Mouse (Mus musculus) kidney, adult 2 months (tissue): Measurements from ENCODE around the gene Ptgis. TPM values are rescaled to one million over a fixed set of nuclear protein-coding genes. Genes with fewer than 3 reads are reported as not detected.

ENCODE experiments used
- DNase-seq: peaks from one replicate; pipeline ENCODE4 v3.0.0; 2021
- H3K27ac ChIP-seq: fragments of 200-500 bp; 2 replicates; pipeline ENCODE4 v1.5.1; 2012; ENCODE audit warnings: low read depth, low read length, control low read depth, inconsistent platforms; ENCODE audit not compliant: insufficient read depth
- H3K27me3 ChIP-seq: fragments of 200-500 bp; replicated peaks from 2 replicates; pipeline ENCODE4 v1.6.1; 2012; ENCODE audit warnings: mild to moderate bottlenecking, moderate library complexity, low read length, inconsistent platforms; ENCODE audit not compliant: control insufficient read depth, insufficient read depth
- H3K36me3 ChIP-seq: fragments of 200-500 bp; 2 replicates; pipeline ENCODE4 v1.6.1; 2012; ENCODE audit warnings: mild to moderate bottlenecking, moderate library complexity, low read length, inconsistent platforms; ENCODE audit not compliant: control insufficient read depth, insufficient read depth
- H3K4me1 ChIP-seq: fragments of 200-500 bp; 2 replicates; pipeline ENCODE4 v1.6.1; 2011; ENCODE audit warnings: low read length; ENCODE audit not compliant: control insufficient read depth, insufficient read depth
- H3K4me3 ChIP-seq: fragments of 200-500 bp; 2 replicates; pipeline ENCODE4 v1.5.1; 2011; ENCODE audit warnings: mild to moderate bottlenecking, low read depth, low read length, control low read depth; ENCODE audit not compliant: insufficient read depth
- CTCF ChIP-seq: fragments of 200-500 bp; conservative IDR thresholded peaks from 2 replicates; pipeline ENCODE4 v1.5.1; 2011; ENCODE audit warnings: low read depth, mild to moderate bottlenecking, control low read depth, low read length, moderate library complexity, mixed read lengths; ENCODE audit not compliant: insufficient read depth, insufficient read length
- POLR2A ChIP-seq: fragments of 200-500 bp; IDR thresholded peaks from one replicate; pipeline ENCODE4 v1.6.1; 2011; ENCODE audit warnings: low read depth, low read length, control low read depth
- WGBS: fragments of 180-500 bp; shearing (Covaris S2); methylation state at CpG from one replicate; pipeline ENCODE4 v1.1.7; 2018; 5-methylcytosine and 5-hydroxymethylcytosine counted together
- polyA plus RNA-seq: library from polyadenylated mRNA; depleted of rRNA; stranded (reverse); fragments of >200 nt; gene quantifications from 2 replicates; pipeline ENCODE4 v1.2.3, GENCODE M21; 2012; rRNA removed

Ptgis gene
- polyA plus RNA-seq, 1 experiment: 8.3 TPM

- Histone ChIP-seq H3K4me1 (no peaks in the 10 kb centered on the region), H3K4me3 (no peak overlapping the region), H3K27ac (no peak overlapping the region), H3K27me3 (no peaks in the 10 kb centered on the region), H3K36me3 (no peaks in the 10 kb centered on the region)
- DNase-seq: no peak
- 100% methylated on average over 3 of the region's 3 CpGs for WGBS
- no peak for TF ChIP-seq POLR2A
- no peak for TF ChIP-seq CTCF
These were observed 98.1 kb downstream of the Ptgis start for GRCm38 (mm10) chr2:167142282-167142681.

GRCm38 (mm10) chr2:167141810-167142209 is 98.6 kb downstream of the Ptgis start:
- no peak overlapping the region for H3K4me3 ChIP-seq
- DNase-seq: no peak
- no peaks in the 10 kb centered on the region for H3K4me1 ChIP-seq
- 84% methylated on average over 4 of the region's 4 CpGs for WGBS
- TF ChIP-seq POLR2A: no peak
- no peak for TF ChIP-seq CTCF
- no peak overlapping the region for H3K27ac ChIP-seq
- H3K36me3 ChIP-seq: no peaks in the 10 kb centered on the region
- H3K27me3 ChIP-seq: no peaks in the 10 kb centered on the region

Other genes starting within 250 kb of the Ptgis start
- gene Stau1, start 244.3 kb downstream of the Ptgis start, polyA plus RNA-seq: 25.7 and 34.2 TPM in 2 replicates
- gene Ddx27, start 225.4 kb downstream of the Ptgis start, polyA plus RNA-seq: 14.9 and 15.0 TPM in 2 replicates
- 58.7 and 60.9 TPM in 2 replicates for gene Znfx1, start 177.6 kb downstream of the Ptgis start, polyA plus RNA-seq
- 2.9 and 4.0 TPM in 2 replicates for gene Kcnb1, start 50.4 kb downstream of the Ptgis start, polyA plus RNA-seq
- 51.5 and 54.2 TPM in 2 replicates for gene B4galt5, start 108.6 kb upstream of the Ptgis start, polyA plus RNA-seq
- gene Slc9a8, start 181.1 kb upstream of the Ptgis start, polyA plus RNA-seq: 226 and 357 TPM in 2 replicates